Comparison of ENCODE assay signal across 28 mouse cellular contexts in the genomic region with DNA sequence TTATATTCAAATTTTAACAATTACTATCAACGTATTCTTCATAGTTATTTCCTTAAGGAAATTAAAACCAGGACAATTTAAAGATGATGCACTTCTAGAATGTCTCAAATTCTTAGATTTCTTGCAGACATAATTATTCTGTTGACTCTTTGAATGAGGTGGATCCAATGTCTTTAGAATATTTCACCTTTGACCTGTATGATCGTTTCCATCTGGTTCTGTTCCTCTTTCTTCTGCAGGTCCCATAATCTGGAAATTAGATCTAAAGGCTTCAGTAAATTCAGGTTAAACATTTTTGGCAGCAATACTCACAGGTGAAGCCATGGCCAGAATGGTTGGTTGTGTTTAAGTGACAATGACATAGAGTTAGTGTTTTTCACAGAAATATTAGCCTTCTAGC.
"Had no signal": no experiment of that assay in that cellular context is flagged by ENCODE, and none has a peak within 500 bp of the region (broad histone marks: within the 10 kb centered on the region; RNA-seq: fewer than 3 reads in every experiment).

No protein-coding gene starts in this region.

- ATAC-seq: forebrain, embryonic 13.5 days; forebrain, embryonic 14.5 days; forebrain, embryonic 15.5 days; forebrain, embryonic 16.5 days; forebrain, postnatal 0 days had no signal

- H3K36me3 ChIP-seq: embryonic facial prominence, embryonic 12.5 days; embryonic facial prominence, embryonic 13.5 days; embryonic facial prominence, embryonic 15.5 days; forebrain, embryonic 10.5 days; forebrain, embryonic 12.5 days; forebrain, embryonic 15.5 days; heart, embryonic 10.5 days had no signal

- H3K9ac ChIP-seq: embryonic facial prominence, embryonic 12.5 days; embryonic facial prominence, embryonic 13.5 days; embryonic facial prominence, embryonic 15.5 days; forebrain, embryonic 12.5 days; forebrain, embryonic 13.5 days; forebrain, embryonic 15.5 days; forebrain, postnatal 0 days had no signal

- DNase-seq: cerebellum, adult 2 months; cerebellum, adult 8-10 months; cerebellum, adult 9-10 months; cerebellum, adult 9-11 months; cerebellum, postnatal 10 days; cerebellum, postnatal 14 days; cerebellum, postnatal 25 days; cerebellum, postnatal 36 days; embryo, embryonic 11 days; forebrain, postnatal 0 days; gastrocnemius, adult 2 months; gastrocnemius, postnatal 10 days; gastrocnemius, postnatal 14 days; gastrocnemius, postnatal 25 days; gastrocnemius, postnatal 36 days; heart, adult 18-20 months; heart, adult 2 months had no signal

- H3K4me1 ChIP-seq: embryonic facial prominence, embryonic 12.5 days; embryonic facial prominence, embryonic 13.5 days; embryonic facial prominence, embryonic 15.5 days; forebrain, embryonic 10.5 days; forebrain, embryonic 12.5 days; forebrain, embryonic 13.5 days; forebrain, embryonic 15.5 days; heart, embryonic 10.5 days had no signal

- H3K4me2 ChIP-seq: embryonic facial prominence, embryonic 12.5 days; embryonic facial prominence, embryonic 13.5 days; embryonic facial prominence, embryonic 15.5 days; forebrain, embryonic 12.5 days; forebrain, embryonic 13.5 days; forebrain, embryonic 15.5 days had no signal

- H3K27ac ChIP-seq: embryonic facial prominence, embryonic 12.5 days; embryonic facial prominence, embryonic 13.5 days; embryonic facial prominence, embryonic 15.5 days; forebrain, embryonic 10.5 days; forebrain, embryonic 12.5 days; forebrain, embryonic 13.5 days; forebrain, embryonic 15.5 days; gastrocnemius, adult 2 months; heart, adult 2 months; heart, embryonic 10.5 days had no signal

- H3K27me3 ChIP-seq: embryonic facial prominence, embryonic 12.5 days; embryonic facial prominence, embryonic 13.5 days; embryonic facial prominence, embryonic 15.5 days; forebrain, embryonic 12.5 days; forebrain, embryonic 13.5 days; forebrain, embryonic 15.5 days had no signal

- H3K4me3 ChIP-seq: embryonic facial prominence, embryonic 12.5 days; embryonic facial prominence, embryonic 13.5 days; embryonic facial prominence, embryonic 15.5 days; erythroblast, embryonic 14.5 days; forebrain, embryonic 10.5 days; forebrain, embryonic 12.5 days; forebrain, embryonic 13.5 days; forebrain, embryonic 15.5 days; gastrocnemius, adult 2 months; heart, adult 2 months; heart, embryonic 10.5 days had no signal

- H3K9me3 ChIP-seq: embryonic facial prominence, embryonic 12.5 days; embryonic facial prominence, embryonic 13.5 days; embryonic facial prominence, embryonic 15.5 days; forebrain, embryonic 10.5 days; forebrain, embryonic 12.5 days; forebrain, embryonic 13.5 days; forebrain, embryonic 15.5 days; heart, embryonic 10.5 days had no signal
